Mouse (Mus musculus): ENCODE measurements around the gene Chrna1.
A peak's percentile ranks its signal among the peaks of the same experiment; 100 is the strongest.
"Not testable (repeated sequence)": the region's sequence is repeated elsewhere in the genome, so short reads cannot be mapped to it uniquely, and the experiment has no call there.

Chrna1 gene

DNA sequence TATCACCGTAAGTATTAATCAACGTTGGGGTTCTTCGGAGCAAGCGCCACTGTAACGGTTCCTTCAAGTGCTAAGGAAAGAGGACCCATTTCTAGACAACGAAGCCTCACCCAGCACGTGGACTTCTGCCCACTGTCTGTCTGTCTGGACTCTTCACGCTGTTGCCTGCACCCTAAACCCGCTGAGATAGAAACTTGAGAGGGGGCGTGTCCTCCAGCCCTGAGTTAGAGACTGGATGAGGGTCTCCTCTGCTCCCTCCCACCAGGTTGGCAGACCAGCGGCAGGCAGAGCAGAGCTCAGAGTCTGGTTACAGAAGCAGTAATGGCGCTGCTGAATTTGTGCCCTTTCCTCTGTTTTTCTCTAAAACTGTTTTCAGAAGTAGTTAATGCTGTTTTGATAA, 10.0 kb upstream of the Chrna1 start:
- DNase-seq, result no peak

DNA sequence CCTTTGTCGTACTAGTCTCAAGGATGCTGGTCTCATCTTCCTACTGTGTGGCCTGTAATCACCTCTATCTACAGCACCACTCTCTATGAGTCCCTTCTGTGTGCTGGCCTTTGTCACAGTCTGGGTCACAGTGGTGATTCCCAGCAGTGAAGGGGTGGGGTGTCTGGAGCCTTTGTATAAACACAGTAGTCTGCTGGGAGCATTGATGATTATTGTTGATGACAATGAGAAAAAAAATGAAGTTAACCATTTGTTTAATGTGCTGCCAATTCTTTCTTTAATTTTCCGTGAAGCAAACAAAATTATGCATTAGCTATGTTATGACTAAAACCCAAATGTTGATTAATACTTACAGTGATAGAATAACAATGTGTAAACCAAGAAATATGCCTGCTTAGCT, 8.8 kb upstream of the Chrna1 start:
- DNase-seq, result no peak

GRCm38 (mm10) chr2:73587109-73587506, 7.0 kb upstream of the Chrna1 start:
- DNase-seq, result no peak

- peak; percentile 41 to 46 for DNase-seq
Measured at GRCm38 (mm10) chr2:73586392-73587108, 6.4 kb upstream of the Chrna1 start.

- peak in 1 of 2 experiments; percentile 32 for DNase-seq
Measured at GRCm38 (mm10) chr2:73585347-73585831, 5.3 kb upstream of the Chrna1 start.

DNA sequence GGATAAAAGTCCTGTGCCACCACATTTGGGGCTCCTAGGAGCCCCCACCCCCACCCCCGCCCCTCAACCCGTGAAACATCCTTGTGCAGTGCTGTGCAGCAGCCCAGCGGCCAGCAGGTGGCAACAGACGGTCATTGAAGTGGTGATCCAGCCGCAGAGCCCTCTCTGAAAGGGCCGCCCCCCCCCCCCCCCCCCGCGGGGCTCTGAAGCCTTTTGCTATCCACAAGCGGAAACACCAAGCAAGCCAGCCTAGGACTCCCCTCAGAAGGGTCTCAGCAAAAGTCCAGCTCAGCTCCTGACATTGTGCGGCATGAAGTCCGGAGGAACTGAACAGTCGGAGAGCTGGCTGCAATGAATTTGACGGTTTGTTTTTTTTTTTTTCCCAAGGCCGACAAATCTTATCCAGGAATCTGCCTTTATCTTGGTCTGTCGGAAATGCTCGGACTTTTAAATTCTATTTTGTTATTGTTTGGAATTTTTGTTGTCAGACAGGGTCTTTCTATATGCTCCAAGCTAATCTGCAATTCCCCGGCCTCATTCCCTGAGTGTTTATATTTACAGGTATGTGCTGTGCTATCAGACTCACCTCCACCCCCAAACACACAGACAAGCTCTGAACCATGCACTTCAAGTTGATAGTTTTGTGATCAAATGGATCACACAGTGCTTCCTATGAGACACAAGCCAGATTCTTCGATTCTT, 4.7 kb upstream of the Chrna1 start:
- DNase-seq, result peak; percentile 81 to 88

GRCm38 (mm10) chr2:73580720-73581119, 582 bp upstream of the Chrna1 start:
- DNase-seq, result no peak

GRCm38 (mm10) chr2:73579168-73579567, 970 bp downstream of the Chrna1 start:
- DNase-seq, result no peak

- no peak for DNase-seq
Measured at GRCm38 (mm10) chr2:73574418-73574817, 5.7 kb downstream of the Chrna1 start.

- DNase-seq, result no peak
Measured at GRCm38 (mm10) chr2:73573556-73573955, 6.6 kb downstream of the Chrna1 start.

DNA sequence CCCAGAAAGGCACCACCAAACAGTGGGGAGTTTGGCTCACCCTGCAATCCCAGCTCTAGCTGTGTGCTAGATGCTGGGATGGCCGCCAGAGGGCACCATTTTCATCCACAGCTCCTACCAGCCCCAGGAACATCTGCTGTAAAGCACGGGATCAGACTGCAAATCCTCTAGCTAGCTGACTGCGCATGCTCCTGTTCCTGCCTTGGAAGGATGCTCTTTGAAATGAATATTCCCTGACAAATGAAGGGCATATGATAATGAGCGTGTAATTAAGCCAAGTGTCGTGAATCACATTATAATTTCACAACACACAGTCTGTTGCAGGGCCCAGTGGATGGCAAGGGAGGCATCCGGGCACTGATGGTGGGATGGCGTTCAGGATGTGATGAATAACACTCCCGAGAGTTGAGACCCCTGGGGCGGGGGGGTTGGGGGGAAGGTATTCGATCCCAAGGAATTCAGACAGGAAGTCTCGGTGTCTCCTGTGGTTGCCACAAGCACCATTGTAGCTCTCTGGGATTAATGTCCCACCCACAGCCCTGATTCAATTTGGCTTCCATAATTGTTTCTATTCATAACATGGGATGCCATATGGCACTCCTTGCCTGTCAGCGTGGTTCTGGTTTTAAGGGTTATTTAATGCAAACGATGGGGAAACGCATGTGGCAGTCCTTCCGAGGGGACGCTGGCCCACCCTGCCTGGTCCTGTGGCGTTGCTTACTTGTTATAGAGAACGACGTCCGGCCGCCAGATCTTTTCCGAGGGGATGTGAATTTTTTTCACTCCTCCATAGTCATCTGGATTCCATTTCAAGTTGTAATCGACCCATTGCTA, 7.4 kb downstream of the Chrna1 start:
- peak; percentile 87 to 92 for DNase-seq

DNA sequence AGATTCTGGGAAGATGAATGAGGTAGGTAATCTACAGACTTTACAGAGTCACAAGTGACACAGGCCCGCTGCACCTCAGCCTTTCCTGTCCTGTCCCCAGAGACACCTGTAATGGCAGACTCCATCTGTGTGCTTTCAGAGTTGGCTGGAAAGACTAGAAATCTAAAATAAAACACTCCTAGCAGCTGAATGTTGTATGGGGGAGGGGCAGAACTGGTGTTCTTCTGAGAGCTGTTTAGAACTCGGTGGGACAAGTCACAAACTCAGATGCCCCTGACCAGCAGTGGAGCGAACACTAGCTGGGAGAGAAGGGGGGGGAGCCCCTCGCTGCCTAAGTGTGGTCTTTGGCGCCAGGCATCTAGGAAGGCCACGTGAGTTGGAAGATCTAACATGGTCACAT, 8.2 kb downstream of the Chrna1 start:
- no peak for DNase-seq

DNA sequence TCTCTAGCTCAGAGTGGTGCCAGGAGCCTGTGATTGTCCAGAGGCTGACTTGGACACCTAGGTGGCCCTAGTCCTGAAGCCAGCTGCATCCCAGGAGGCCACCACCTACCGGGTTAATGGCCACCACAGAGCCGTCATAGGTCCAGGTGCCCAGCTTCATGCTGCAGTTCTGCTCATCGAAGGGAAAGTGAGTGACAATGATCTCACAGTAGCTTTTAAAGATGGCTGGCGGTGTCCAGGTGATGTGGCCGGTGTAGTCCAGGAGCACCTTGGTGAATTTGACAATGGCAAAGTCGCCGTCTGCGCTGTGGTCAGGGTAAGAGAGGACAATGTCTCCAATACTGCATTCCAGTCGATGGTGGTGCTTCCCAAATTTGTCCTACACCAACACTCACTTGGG, 8.8 kb downstream of the Chrna1 start:
- DNase-seq, result no peak

DNA sequence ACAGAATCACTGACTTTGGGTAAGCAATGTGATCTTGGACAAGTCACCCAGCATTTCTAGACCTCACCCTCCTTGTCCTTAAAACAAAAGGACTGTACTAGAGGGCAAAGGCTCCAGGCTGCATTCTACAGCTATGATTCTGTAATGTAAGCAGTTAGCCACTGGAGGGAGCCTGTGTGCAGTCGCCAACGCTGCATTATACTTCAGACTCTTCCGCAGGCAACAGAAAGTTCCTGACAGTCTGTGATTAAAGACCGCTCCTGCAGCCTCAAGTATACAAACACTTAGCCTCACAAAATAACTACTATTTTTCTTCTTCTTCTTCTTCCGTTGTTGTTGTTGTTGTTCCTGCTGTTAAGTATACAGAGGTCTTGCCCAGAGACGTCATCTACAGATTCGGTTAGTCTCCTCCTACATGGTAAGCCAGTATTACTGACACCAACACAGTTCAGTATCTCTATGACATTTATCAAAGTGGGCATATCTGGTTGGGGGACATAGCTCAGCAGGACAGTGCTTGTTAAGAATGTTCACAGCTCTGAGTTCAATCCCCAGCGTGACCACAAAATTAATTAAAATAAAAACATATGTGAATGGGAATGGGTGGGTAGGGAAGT, 13.0 kb downstream of the Chrna1 start:
- peak; percentile 76 to 78 for DNase-seq

GRCm38 (mm10) chr2:73566162-73566561, 14.0 kb downstream of the Chrna1 start:
- DNase-seq, result peak in 1 of 2 experiments; percentile 49

DNA sequence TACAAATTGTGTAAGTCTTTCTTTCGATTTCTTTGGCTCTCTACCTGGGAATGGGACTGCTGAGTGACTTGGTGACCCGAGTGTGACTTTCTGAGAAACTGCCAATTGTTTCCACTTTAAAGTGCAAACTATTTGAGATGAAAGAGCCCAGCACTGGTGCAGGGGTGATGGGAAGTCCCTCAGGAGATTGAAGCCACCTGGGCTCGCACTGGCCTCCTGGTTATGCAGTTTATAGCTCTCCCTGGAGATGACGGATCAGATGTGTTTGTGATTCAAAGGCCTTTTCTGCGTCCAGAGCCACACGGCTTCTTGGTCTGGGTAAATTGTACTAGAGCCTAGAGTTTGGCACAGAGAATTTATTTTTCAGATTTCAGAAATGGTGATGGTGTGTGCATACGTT, 16.4 kb downstream of the Chrna1 start:
- DNase-seq, result no peak

- no peak for DNase-seq
Measured at GRCm38 (mm10) chr2:73562656-73563055, 17.5 kb downstream of the Chrna1 start.

DNA sequence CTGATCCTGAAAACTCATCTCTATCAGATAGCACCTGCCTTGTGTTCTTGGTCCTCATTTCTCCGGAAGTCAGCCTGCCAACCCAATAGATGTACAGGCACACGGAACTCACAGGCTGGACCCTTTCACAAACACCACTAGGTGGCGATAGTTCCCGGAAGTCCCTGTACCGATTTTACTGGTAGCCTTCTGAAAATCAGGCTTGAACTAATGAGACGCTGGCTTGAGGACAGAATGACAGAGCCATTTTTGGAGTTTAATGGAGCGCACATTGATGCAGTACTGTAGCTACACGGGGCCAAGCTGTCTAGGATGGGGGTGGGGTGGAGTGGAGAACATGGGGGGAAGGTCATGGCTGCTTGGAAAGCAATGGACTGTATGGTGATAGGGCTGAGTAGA, 18.5 kb downstream of the Chrna1 start:
- peak; percentile 55 to 73 for DNase-seq

DNA sequence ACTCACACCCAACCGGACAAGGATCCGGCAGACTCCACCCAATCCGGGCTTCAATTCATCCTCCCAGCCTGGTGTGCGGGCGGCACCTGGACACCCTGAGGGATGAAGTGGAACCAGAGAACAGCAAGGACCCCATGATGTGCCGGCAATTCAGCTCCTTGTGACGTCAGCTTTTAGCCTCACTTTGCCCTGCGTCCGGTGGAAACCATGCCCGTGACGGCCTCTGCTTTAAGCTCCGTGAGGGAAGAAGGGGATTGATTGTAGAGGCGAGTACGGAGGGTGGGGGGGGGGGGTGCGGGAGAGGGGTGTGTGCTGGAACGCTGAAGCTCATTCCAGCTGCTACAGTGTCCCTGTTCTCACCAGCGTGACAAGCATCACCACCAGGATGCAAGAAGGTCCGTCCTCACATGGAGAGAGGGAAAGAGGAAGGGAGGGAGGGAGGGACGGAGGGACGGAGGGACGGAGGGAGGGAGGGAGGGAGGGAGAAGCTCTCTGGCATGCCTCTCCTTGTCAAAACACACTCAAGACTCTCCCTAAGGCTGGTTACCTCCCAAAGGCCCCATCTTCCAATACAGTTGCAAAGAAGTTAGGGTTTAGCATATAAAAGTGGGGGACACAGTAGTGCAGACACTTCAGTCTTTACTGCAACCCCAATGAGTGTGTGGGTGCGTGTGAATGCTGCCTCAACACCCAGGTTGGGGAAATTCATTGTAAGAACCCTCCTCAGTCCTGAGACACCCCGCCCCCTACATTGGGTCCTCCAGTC, 19.1 kb downstream of the Chrna1 start:
- DNase-seq, result no peak

GRCm38 (mm10) chr2:73560445-73560844, 19.7 kb downstream of the Chrna1 start:
- DNase-seq, result no peak

DNA sequence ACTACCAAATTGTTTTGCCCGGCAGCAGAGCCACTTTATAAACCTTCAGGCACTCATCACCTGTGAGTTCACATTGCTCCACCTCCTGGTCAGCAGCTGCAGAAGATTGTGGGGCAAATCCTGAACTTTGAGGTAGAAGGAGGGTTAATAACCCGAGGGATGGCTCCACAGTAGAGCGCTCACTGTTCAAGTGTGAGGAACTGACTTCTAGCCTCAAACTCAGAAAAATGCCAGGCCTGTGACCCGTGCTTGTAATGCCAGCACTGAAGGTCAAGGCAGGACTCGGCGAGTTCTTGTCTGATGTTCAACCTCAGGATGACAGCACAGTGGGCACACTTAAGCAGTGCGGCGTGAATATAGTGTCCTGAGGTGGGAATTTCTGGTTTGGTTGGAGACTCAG, 22.2 kb downstream of the Chrna1 start:
- DNase-seq, result no peak

GRCm38 (mm10) chr2:73557061-73557460, 23.1 kb downstream of the Chrna1 start:
- not testable (repeated sequence) for DNase-seq
